Mouse (Mus musculus): Measurements from ENCODE around the gene Uchl4.

DNA sequence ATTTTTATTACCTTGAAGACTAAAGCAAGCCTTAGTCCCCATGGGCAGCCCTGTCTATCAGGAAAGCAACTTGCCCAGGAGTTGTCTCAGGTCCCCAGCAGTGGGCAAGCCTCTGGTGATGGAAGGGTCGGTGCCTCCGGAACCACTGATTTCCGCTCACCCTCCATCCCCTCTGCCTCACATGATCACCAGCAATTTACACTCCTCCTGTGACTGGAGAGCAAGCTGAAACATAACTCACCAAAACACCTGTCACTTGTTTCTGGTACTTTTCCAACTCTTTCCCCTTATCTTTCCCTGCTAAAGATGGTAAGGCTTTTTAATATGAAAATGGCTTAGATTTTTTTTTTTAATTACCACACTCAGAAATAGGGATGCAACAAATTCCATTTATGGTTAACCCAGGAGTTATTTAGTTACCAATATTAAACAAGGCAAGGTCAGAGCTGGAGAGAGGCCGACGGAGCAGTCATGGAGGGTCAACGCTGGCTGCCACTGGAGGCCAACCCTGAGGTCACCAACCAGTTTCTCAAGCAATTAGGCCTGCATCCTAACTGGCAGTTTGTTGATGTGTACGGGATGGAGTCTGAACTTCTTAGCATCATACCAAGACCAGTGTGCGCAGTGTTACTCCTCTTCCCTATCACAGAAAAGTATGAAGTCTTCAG, at the start of gene Uchl4:
- TF ChIP-seq EP300 (IDR thresholded peaks at IDR 0.05; ENCODE audit: low read depth), result no peak
- no peak for TF ChIP-seq CTCF (IDR thresholded peaks at IDR 0.05; ENCODE audit: low read depth)
